Mouse (Mus musculus) embryonic fibroblast, embryonic 13.5 days (primary cell): ENCODE results near the gene Gm49355. TPM values are rescaled to one million over a fixed set of nuclear protein-coding genes. Genes with fewer than 3 reads are reported as not detected.
"Not testable (repeated sequence)": the region's sequence is repeated elsewhere in the genome, so short reads cannot be mapped to it uniquely, and the experiment has no call there.

Source experiments
- H3K27ac ChIP-seq: 2 replicates; pipeline ENCODE4 v1.5.1; 2012; ENCODE audit warnings: low read length, control low read depth, inconsistent platforms; ENCODE audit not compliant: insufficient read depth
- H3K4me1 ChIP-seq: 2 replicates; pipeline ENCODE4 v1.6.1; 2011; ENCODE audit warnings: low read length; ENCODE audit not compliant: control insufficient read depth, insufficient read depth
- H3K4me3 ChIP-seq: 2 replicates; pipeline ENCODE4 v1.5.1; 2011; ENCODE audit warnings: mild to moderate bottlenecking, control low read depth, low read length; ENCODE audit not compliant: insufficient read depth
- CTCF ChIP-seq: IDR thresholded peaks from 2 replicates; pipeline ENCODE4 v1.5.1; 2011; ENCODE audit warnings: mild to moderate bottlenecking, control low read depth, low read length, moderate library complexity, borderline replicate concordance; ENCODE audit not compliant: insufficient read depth
- POLR2A ChIP-seq: IDR thresholded peaks from 2 replicates; pipeline ENCODE4 v1.6.1; 2011; ENCODE audit warnings: low read depth, mild to moderate bottlenecking, control low read depth, low read length, moderate library complexity
- polyA plus RNA-seq: library from polyadenylated mRNA; stranded (reverse); fragments of >200 nt; gene quantifications from 2 replicates; pipeline ENCODE4 v1.2.4, GENCODE M21; 2011; ENCODE audit warnings: low read depth; ENCODE audit not compliant: missing spikeins, insufficient read length

Gm49355 gene
- polyA plus RNA-seq: not detected in 2 replicates

DNA sequence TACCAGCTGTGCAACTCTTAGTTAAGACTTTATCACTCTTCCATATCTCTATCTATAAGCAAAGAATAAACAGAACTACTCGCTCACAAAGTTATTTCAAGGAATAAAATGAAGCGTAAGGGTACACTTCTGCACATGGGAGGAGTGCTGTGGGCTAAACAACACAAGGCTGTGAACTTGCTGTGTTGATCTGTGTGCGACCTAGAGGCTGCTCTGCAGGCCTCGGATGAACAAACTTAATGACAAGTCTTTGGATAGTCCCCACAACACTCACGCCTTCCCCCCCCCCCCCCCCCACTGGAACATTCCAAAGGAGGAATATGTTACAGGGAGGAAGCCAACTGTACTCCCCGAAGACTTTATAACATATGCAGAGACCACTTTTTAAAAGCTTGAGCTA is at the start of gene Gm49355:
Gene Gm49355 (plus strand): TSS at position 336 of the 400 bp plus-strand sequence.
- Histone ChIP-seq H3K4me1 (no peaks in the 10 kb centered on the region), H3K4me3 (peak within 1 kb of the TSS; percentile 67), H3K27ac (peak within 1 kb of the TSS; percentile 23)
- TF ChIP-seq POLR2A (no peak), CTCF (no peak)

DNA sequence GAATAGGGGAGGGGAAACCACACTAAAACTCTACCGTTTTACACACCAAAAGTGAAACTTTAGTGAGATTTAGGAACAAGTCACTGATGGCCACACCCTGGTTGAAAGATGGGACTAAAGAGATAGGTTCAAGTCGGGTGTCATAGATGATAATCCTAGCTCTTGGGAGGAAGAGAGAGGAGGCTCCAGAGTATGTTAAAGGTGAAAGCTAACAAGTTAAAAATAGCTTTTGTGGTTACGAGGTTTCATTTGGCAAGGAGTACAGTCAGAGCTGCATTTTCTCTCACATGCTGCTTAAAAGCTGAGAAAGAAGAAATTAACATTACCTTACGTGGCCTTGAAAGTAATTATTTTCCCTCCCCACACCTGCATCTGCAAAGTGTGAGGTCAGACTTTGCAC is 40.0 kb upstream of the Gm49355 start:
- TF ChIP-seq CTCF (no peak), POLR2A (no peak)
- no peaks in the 10 kb centered on the region for H3K4me1 ChIP-seq

DNA sequence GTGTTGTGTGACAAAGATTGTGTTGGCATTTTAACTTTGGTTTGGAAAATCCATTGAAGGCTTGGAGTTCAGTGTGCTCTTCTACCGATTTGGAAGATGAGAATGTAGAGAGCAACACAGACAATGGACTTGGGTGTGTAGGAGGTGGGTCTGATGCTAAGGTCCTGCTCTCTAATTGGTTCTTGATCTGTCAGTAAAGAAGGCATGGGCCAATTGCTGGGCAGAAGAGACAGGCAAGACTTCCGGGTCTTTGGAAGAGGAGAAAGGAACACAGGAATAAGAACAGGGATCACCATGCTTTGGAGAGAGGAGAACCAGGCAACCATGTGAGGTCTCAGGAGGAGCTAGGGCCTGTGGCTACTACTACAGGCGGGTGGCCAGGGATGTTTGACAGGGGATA is 7.7 kb upstream of the Gm49355 start:
- no peak for TF ChIP-seq CTCF
- no peak for TF ChIP-seq POLR2A
- no peaks in the 10 kb centered on the region for H3K4me1 ChIP-seq
- no peak overlapping the region for H3K27ac ChIP-seq
- no peak overlapping the region for H3K4me3 ChIP-seq

More for the DNA sequence above, 40.0 kb upstream of the Gm49355 start:
- H3K4me3 ChIP-seq: no peak overlapping the region
- no peak overlapping the region for H3K27ac ChIP-seq

DNA sequence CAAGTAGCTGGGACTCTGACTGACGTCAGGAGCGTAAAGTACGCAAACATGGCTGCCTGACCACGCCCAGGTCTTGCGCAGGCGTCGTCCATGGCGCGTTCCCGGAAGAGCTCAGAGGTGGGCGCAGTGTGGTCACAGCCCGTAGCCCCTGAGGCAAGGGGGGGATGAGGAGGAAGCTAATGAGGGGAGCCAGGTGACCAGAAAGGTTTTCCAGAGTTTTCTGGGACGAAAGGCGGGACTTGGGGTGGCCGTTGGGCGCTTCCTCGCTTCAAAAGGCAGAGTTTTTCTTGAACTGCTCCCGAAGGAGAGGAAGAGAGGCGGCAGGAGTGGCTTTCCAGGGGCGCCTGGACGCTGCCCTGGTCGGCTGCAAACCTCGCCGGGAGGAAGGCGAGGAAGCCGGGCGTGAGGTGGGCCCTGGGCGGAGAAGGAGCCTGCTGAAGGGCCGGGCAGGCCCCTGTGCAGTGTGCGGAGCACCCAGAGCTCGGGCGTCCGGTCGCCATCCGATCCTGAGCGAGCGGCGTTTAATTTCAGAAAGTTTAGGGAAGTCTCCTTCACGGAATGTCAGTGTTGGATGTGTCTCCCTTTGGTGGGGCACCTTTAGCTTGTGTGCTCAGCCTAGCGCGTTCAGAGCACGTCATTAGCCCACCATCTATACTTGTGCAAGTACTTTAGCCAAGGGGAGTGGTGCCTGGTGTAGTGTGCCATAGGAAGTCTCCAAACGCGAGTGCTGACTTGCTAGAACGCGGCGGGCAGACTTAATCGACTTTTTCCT is 551 bp downstream of the Gm49355 start, which contains the start of gene 3830406C13Rik:
Gene 3830406C13Rik (plus strand): TSS at position 33 of the 772 bp plus-strand sequence.
- TF ChIP-seq CTCF (no peak), POLR2A (peak; percentile 97)
- Histone ChIP-seq H3K4me1 (no peaks in the 10 kb centered on the region), H3K4me3 (peak within 1 kb of the TSS; percentile 67), H3K27ac (peak within 1 kb of the TSS; percentile 23)

DNA sequence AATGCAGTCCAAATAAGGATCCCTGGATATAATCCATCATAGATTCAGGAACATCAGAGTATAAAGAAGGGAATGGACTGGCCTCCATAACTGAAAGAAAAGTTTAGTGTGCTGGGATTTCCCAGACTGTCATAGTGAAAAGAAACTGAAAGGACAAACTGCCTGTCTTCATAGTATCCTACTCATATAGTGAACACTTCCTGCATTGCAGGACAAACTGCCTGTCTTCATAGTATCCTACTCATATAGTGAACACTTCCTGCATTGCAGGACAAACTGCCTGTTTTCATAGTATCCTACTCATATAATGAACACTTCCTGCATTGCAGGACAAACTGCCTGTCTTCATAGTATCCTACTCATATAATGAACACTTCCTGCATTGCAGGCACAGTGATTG is 6.0 kb downstream of the Gm49355 start:
- H3K27ac ChIP-seq, H3K4me1 ChIP-seq, H3K4me3 ChIP-seq: not testable (repeated sequence)

DNA sequence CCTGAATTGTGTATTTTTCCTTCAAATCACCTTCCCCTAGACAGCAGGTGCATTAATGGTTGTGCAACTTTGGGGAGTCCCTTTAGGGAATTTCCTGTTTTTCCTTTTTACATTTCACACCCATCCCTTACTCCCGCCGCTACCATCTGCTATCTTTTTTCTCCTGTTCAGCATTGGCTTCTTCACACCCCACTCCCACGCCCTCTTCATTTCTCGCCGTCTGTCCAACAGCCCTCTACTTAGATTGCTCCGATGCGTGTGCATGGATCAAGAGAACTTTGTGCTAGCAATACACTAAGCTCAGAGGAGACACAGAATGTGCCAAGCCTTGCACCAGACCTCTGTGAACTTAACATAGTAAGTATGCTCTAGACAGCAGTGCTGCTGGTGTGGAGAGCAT is 12.6 kb downstream of the Gm49355 start:
- no peak for TF ChIP-seq CTCF
- TF ChIP-seq POLR2A: no peak
- H3K27ac ChIP-seq: no peak overlapping the region
- no peaks in the 10 kb centered on the region for H3K4me1 ChIP-seq
- H3K4me3 ChIP-seq: no peak overlapping the region

DNA sequence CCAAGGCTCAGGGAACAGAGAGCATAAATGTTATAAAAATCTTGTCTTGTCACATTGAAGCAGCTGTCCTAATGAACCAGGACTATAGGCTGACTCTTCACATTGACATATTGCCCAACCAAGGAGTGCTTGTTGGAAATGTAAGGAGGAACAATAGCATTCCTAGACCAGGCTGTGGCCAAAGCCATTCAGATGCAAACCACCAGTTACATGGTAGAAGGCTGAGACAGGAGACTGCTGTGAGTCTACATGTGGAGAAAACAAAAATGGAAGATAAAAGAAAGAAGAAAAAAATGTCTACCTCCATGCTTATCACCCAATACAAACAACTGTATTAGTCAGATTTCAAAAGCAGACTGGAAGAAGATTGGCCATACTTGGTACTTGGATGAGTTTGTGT is 15.4 kb downstream of the Gm49355 start:
- H3K27ac ChIP-seq: no peak overlapping the region
- H3K4me3 ChIP-seq: no peak overlapping the region
- H3K4me1 ChIP-seq: no peaks in the 10 kb centered on the region
- TF ChIP-seq CTCF (no peak), POLR2A (no peak)

DNA sequence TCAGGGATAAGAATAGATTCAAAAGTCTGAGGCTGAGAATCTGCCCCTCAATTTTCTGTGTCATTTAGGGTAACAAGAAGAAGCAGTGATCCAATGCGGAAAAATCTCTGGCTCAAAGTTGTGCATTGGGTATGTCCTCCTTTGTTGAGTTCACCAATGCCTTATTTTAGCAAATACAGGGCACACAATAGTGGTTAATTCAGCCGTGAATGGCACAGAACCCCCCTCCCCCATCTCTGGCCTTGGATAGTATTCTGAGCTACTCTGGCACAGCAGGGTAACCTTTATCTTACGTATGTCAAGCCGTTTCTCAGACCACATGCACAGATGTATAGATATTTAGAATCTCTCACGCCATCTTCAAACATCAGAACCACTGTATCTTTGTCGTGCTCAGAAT is 15.9 kb downstream of the Gm49355 start:
- Histone ChIP-seq H3K27ac (no peak overlapping the region), H3K4me1 (no peaks in the 10 kb centered on the region), H3K4me3 (no peak overlapping the region)
- no peak for TF ChIP-seq CTCF
- TF ChIP-seq POLR2A: no peak

DNA sequence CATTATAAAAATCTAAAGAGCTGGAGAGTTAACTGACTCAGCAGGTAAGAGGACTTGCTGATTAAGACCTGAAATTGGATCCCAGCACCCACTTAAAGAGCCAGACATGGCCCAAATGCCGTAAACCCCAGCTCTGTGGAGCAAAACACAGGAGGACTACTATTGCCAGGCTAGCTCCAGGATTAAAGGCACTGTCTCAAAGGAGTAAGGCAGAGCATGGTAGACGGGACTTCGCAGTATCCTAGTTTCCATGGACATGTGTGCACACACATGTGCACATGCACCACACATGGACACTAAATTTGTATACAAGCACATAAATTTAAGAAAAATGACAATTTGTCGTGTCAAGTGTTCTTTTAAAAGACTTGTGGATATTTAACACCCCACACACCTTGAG is 16.5 kb downstream of the Gm49355 start:
- no peak overlapping the region for H3K27ac ChIP-seq
- no peaks in the 10 kb centered on the region for H3K4me1 ChIP-seq
- no peak overlapping the region for H3K4me3 ChIP-seq
- TF ChIP-seq POLR2A: no peak
- TF ChIP-seq CTCF: no peak

DNA sequence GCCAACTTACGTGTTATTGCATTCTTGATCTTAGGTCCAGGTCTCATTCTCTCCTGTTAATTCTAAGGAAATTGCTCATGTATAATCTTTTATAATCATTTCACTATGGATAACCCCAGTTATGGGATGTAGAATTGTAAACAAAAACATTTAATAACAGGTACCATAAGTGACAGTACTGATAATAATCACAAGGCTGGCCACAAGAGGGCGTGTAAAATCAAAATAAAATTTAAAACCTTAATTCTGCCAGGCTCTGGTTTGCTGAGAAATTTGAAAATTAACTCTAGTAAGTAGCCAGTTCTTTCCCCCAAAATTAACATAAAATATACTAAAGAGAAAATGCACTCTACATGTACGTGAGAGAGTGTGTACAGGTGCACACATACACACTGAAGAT is 16.9 kb downstream of the Gm49355 start:
- H3K4me1 ChIP-seq: no peaks in the 10 kb centered on the region
- H3K4me3 ChIP-seq: no peak overlapping the region
- TF ChIP-seq POLR2A (no peak), CTCF (no peak)
- H3K27ac ChIP-seq: no peak overlapping the region
